Mouse (Mus musculus): ENCODE results near the gene Slc8a1. TPM values are rescaled to one million over a fixed set of nuclear protein-coding genes. Genes with fewer than 3 reads are reported as not detected.

Gene Slc8a1
- polyA plus RNA-seq, 1 experiment from 2014 or later, result 5.1 TPM

- 66% methylated on average over 7 of the region's 7 CpGs for WGBS
- no peak overlapping the region for H3K9ac ChIP-seq
- H3K4me2 ChIP-seq (replicated peaks), result no peak overlapping the region
- no peak for ATAC-seq
- no peak overlapping the region for H3K4me3 ChIP-seq (replicated peaks)
- no peaks in the 10 kb centered on the region for H3K4me1 ChIP-seq (replicated peaks)
- no peak overlapping the region for H3K27ac ChIP-seq
- H3K27me3 ChIP-seq (replicated peaks), result no peaks in the 10 kb centered on the region
- no peaks in the 10 kb centered on the region for H3K36me3 ChIP-seq
- H3K9me3 ChIP-seq, result no peaks in the 10 kb centered on the region
These were observed 402.0 kb downstream of the Slc8a1 start for GRCm38 (mm10) chr17:81336024-81336754.

- no peaks in the 10 kb centered on the region for H3K27me3 ChIP-seq (replicated peaks)
- H3K9me3 ChIP-seq, result no peaks in the 10 kb centered on the region
- 47% methylated on average over 1 of the region's 1 CpGs for WGBS
- no peaks in the 10 kb centered on the region for H3K4me1 ChIP-seq (replicated peaks)
- no peaks in the 10 kb centered on the region for H3K36me3 ChIP-seq
- no peak overlapping the region for H3K9ac ChIP-seq
- no peak overlapping the region for H3K4me3 ChIP-seq (replicated peaks)
- no peak overlapping the region for H3K4me2 ChIP-seq (replicated peaks)
- H3K27ac ChIP-seq, result no peak overlapping the region
- no peak for ATAC-seq
These were observed 402.7 kb downstream of the Slc8a1 start for GRCm38 (mm10) chr17:81335526-81335925.
